Mouse (Mus musculus) layer of hippocampus, adult 8-10 months (tissue): ENCODE results near the gene Hoxb2. TPM values are rescaled to one million over a fixed set of nuclear protein-coding genes. Genes with fewer than 3 reads are reported as not detected.

Experiments used
- DNase-seq, 2 experiments: peaks; one replicate each; pipeline ENCODE4 v3.0.0; 2022; ENCODE audit warnings: low spot score in 2 of 2
- total RNA-seq, 4 experiments: library from RNA; stranded (reverse); gene quantifications; 2 replicates each; pipeline ENCODE4 v1.2.4; 2022

The Hoxb2 gene
- total RNA-seq, 4 experiments from 2014 or later, result not detected

DNA sequence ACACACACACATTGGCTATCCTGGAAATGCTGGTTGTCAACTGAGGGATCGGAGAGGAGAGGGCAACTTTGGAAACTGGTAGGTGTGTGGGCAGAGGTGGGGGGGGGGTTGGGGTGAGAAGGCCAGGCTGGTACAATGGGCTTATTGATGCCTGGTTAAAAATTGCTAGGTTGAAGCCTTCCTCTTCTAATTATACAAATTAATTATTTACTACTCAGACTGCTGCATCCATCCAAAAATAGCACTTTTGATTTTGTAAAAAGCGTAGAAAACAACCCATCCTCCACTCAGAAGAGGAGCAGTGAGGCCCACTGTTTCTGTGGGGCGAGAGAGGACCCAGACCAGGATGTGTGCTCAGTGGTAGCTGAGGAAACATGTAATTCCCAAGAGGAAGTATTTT is 15.3 kb upstream of the Hoxb2 start:
- DNase-seq, result no peak

DNA sequence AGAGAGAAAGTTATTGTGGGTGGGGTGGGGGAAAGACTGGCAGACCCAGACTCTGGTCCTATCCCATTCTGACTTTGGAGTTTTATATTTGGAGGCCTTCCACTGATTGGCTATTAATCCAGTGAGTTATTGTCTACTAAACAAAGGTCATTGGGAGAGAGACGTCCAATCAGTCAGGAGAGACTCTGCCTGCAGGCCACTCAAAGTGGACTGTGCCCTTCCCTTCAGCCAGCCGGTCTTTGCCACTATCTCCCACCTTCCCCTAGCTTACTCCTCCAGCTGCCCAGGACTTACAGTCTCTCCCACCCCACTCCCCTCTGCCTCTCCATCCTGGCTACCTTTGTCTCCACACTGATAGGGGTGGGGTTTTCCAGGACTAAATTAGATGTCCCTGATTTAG is 13.7 kb upstream of the Hoxb2 start:
- no peak for DNase-seq

DNA sequence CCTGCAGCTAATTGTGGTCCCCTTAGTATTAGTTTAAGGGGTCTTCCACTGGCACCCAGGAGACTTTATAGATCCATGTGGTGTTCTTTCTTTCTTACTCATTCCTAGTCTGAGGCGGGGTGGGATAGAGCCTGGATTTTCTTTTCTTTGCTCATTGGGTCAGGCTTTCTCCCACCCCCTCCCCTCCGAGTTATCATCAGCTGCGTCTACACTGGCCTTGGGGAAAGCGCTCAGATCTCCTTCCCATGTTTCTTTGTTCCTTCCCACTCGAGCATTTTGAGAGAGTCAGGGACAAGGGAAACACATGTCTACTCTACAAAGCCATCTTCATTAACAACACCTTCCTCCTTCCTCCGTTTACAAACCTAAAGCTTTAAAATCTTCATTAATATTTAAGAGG is 13.3 kb upstream of the Hoxb2 start:
- no peak for DNase-seq

DNA sequence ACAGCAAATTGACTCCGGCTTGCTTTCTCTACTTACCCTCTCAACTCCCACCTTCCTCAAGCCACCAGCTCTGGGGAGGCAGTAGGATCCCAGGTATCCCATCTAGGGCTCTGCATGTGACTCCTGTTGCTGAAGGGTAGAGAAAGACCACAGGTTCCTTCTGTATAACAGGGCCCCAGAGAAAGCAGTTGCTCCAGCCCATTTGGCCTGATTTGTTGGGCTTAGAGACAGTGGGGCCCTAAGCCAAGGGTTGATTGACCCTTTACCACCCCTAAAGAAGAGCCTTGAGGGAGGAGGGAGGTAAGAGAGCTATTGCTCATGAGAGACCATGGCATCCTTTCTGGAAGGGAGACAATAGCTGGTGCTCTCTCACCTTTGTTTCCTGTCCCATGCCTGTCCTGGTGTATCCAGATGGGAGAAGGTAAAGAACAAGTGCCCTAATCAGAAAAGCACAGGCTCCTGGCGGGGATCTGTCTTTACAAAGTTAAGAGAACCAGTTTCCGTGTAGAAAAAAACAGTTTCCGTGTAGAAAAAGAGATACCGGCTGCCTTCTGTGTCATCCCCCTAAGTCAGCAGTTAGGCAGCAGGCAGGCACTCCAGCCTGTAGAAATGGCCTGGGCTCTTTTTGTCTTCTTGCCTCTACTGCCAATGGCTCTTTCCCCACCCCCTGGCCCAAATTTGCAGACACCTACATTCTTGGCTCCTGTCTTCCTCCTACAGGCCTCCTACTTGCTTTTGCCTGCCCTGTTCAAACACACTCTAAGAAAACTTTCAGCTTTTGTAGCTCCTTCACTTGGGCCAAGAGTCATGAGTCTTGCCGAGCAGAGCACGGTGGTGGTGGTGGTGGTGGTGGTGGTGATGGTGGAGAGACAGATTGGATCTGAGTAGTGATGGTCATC is 11.1 kb upstream of the Hoxb2 start:
- DNase-seq, result no peak

DNA sequence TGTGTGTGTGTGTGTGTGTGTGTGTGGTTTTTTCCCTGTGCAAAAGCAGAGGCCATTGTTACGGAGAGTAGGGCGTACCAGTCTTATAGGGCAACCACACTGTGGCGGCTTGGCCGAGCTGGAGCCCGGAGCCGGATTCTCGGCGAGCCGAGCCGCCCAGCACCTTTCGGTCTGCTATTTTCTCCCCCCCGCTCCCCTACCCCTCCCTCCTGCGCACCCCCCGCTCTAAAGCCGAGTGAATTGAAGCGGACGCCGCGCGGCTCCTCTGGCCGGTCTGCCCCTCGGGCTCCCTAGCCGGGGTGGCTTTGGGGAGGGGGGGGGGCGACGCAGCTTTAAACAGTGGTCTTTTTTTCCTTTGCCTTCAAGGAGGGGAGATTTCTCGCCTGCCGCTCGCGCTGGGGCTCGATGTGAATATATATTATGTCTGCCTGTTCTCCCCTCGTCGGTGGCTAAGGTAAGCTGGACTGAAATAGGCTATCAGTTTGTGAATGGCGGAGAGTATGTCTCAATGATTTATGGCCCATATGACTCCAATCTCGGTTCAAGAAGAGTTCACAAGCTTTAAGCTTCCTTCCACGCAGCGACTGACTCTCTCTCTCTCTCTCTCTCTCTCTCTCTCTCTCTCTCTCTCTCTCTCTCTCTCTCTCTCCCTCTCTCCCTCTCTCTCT is 9.5 kb upstream of the Hoxb2 start:
- no peak for DNase-seq

DNA sequence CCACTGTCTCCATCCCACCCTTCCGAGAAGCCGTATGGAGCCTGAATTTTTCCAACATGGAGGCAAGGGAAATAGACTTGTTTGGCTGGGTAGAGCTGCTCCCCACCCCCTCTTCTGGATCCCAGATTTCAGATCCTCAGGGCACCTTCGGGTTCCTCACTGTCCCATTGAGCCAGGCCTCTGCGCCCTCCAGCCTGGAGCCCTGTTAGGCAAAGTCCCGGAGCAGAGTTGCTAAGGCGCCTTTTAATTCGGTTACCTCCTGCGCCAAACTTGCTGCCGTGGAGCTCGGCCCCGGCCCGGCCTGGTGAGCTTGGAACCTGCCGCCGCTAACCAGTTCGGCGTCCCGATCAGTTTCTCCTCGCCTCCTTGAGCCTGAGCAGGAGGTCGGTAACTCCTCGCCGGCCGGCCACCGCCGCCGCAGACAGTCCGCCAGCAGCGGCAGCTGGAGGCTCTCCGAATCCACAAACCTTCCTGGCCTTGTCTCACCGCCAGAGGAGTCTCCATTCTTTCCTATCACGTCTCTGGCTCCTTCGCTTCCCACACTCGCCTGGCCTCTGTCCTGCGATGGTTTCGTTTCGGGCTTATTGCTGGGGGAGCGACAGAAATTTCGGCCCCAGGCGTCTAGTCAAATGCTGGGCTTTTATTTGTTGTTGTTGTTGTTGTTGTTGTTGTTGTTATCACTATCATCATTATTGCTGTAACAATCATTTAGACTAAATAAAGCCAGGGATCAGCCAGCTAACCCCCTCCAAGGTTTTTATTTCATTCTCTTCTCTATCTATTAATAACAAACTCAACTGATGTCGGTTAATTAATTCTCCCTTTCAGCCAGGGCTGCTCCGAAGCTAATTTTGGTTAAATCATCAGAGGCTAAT is 8.4 kb upstream of the Hoxb2 start:
- DNase-seq, result no peak

DNA sequence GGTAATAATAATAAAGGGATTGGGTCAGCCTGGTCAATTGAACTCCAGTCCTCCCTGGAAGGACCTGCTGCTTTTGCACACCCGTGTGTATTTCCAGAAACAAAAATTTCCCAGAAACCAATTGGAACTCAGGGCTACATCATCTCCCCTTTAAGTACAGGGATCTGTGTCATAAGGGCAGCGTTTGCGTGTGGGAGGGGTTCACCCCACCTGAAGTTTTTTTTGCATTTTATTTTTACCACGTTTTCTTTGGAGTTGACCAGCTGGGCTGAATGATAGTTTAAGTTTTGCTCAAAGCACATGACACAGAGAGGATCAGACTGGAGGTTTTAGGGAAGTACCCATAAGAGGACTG is 7.8 kb upstream of the Hoxb2 start:
- DNase-seq, result no peak

DNA sequence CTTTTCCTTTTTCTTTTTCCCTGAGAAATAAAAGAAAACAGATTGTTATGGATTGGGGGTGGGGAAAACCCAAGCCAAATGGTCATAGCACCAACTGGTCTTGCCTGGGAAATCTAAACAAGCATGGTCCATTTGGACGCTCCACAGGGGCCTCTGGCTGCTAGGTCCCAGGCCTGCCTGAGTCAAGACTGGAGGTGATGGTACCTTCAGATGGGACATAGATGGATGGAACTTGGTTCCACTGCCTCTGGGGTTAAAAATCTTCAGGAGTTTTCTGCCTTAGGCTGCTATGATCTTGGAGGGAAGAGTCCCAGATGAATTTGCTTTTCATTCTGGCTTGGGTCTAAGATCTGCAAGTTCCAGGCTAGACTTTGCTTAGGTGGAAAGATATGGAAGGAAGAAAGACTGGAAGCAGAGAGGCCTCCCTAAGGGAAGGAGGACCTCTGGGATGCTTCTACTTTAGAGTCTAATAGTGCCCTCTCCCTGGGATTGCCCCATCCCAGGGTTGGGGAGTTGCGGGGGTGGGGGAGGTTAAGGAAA is 7.0 kb upstream of the Hoxb2 start:
- DNase-seq, result no peak

DNA sequence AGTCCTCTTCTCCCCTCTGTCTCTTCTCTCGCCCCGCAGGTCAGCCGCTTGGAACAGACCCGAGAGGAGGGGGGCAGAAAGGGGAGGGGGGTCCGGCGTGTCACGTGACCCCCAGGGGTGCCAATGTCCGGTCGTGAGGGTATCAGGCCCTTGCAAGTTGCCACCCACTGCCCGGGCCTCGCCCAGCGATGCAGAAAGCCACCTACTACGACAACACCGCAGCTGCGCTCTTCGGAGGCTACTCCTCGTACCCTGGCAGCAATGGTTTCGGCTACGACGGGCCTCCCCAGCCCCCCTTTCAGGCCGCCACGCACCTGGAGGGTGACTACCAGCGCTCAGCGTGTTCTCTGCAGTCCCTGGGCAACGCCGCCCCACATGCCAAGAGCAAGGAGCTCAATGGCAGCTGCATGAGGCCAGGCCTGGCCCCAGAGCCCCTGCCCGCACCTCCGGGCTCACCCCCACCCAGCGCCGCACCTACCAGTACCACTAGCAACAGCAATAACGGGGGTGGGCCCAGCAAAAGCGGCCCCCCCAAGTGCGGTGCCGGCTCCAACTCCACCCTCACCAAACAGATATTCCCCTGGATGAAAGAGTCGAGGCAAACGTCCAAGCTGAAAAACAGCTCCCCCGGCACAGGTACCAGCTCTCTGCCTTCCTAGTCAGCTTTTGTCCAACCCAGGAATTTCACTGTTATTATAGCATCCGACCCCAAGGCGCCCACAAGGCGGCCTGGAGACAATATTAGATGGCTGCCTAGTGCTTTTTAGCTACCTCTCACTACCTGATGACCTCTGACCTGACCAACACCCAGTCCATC is 6.1 kb upstream of the Hoxb2 start:
- DNase-seq, result no peak

DNA sequence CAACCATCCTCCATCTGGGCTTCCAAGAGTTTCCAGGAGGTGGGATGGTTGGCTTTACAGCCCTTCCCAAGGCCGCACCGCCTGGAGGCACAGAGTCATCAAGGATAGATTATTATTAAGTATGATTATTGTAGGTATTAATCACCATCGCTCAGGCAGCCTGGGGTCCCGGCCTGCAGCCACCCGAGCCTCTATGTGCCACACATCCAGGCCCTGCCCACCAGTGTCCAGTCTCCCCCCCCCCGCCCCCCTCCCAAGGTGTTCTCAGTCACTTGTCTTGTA is 5.5 kb upstream of the Hoxb2 start:
- DNase-seq, result no peak

DNA sequence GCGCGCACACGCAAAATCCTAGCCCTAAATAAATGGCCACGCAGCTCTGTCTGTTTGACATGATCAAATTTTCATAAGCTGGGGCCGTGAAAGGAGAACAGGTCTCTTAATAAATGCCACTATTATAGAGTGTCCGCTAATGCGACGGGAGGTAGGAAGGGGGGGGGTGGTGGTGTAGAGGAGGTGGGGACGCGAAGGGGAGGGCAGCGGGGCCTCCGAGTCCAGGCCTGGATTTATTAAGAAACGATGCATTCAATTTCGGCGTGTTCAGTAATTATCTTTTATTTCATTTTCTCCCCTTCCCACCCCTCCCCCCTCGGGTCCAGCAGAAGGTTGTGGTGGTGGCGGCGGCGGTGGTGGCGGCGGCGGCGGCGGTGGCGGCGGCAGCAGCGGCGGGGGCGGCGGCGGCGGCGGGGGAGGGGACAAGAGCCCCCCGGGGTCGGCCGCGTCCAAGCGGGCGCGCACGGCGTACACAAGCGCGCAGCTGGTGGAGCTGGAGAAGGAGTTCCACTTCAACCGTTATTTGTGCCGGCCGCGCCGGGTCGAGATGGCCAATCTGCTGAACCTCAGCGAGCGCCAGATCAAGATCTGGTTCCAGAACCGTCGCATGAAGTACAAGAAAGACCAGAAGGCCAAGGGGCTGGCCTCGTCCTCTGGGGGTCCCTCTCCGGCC is 5.0 kb upstream of the Hoxb2 start:
- DNase-seq, result no peak

DNA sequence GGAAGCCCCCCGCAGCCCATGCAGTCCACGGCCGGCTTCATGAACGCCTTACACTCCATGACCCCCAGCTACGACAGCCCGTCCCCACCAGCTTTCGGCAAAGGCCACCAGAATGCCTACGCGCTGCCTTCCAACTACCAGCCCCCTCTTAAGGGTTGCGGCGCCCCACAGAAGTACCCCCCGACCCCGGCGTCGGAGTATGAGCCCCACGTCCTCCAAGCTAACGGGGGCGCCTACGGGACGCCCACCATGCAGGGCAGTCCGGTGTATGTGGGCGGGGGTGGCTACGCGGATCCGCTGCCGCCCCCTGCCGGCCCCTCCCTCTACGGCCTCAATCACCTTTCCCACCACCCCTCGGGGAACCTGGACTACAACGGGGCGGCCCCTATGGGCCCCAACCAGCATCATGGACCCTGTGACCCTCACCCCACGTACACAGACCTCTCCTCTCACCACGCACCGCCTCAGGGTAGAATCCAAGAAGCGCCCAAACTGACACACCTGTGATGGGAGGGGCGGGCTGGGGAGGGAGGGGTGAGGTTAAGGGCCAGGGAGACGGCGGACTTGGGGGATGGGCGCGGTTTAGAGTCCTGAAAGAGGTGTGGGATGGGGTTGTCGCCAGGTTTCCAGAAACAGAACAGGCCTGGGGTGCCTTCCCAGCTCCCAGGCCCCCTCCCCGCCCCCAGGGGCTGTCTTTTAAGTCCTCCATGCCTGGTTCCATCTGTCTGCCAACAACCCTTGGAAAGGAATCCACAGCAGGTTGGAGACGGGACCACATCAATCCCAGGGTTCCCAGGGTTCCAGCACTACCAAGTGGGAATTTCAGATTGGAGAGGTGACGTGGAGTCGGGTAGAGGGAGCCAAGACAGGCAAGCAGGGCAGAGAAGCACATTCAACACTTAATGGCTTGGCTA is 4.2 kb upstream of the Hoxb2 start:
- DNase-seq, result no peak

DNA sequence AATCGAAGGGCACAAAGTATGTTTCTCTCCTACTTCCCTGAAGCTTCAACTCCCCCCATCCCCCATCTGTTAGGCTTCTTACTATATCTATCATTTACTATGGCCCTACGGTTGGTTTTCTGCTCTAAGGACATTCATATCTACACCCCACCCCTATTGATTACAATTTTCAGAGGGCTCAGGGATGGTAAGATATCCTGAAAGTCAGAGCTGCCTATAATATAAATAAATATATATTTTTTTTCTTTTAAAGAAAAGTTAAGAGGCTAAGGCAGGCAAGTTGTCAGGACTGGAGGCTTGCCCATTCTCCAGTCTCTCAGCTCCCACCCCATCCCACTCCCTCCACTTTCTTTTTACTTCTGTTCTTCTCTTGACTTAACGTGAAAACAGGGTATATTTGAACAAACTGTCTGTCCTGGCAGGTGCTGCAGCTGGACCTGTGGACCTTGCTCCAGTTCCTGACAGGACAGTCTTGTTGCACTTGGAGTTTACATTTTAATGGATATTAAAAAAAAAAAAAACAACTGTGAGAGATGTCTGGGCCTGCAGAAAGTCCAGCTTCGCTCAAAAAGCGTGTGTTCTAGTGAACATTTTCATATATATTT is 3.3 kb upstream of the Hoxb2 start:
- no peak for DNase-seq

DNA sequence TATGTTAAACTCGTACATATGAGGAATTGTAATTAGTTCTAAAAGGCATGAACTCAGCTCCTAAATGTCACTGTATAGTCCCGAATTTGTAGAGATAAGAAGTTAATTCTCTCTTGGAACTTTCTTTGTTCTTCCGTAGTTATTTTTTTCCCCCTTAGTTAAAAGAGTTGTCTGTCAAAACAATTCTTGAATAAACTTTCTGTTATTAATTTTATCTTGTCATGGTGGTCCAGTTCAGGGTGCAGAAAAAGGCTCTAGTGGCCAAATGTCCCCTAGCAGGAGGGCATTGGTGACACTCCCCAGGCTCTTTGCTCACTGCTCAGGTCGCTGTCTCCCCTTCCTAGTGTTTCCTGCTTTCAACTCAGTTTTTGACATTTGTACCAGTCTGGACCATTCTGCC is 2.6 kb upstream of the Hoxb2 start:
- no peak for DNase-seq

DNA sequence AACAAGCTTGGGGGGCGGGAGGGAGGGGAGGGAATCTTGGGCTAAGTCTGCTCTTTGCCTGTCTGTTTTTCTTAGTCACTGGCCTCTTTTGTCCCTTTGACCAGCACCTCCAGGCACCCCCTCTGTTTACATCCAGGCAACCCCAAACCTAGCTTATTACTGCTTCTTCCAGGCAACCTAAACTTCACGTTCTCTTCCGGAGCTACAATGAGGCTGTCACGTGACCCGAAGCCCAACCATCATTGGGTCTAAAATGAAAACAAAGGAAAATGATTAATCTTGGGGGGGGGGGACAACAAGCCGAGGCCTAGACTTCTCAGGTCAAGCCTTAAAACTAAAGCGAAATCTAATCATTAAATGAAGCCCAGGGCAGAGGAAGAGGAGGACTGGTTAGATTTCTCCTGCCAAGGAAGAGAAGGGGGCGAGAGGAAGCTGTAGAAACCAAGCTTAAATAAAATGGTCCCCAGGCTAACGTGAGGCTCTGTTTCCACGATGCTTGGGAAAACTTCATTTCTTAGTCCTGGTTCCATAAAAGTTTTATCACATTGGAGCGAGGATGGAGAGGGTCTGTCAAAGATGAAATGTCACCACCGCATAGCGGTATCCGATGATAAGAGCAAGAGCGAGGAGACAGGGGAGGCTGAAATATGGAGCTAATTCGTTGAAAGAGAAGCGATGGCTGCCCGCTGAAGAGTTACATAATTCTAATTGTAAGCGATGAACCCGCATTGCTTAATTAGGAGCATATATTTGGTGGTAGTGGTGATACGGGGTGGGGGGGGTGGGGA is 2.0 kb upstream of the Hoxb2 start:
- no peak for DNase-seq

DNA sequence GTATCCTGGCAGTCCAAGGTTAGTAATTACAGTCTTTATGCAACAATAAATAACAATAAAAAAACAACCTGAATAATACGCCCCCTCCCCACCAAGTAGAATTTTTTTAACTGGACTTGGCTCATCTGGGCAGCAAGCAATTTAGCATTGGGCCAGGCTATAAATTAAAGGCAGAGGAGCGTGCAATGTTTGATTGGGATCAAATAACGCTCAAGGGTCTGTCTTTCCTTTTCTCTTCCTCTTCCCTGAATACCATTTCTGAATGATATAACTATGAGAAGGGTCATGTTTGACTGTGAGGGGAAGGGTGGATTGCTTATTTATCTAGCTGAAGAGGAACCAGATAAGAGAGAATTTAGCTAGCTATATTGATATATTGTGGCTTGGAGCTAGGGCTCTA is 1.3 kb upstream of the Hoxb2 start:
- DNase-seq, result no peak

DNA sequence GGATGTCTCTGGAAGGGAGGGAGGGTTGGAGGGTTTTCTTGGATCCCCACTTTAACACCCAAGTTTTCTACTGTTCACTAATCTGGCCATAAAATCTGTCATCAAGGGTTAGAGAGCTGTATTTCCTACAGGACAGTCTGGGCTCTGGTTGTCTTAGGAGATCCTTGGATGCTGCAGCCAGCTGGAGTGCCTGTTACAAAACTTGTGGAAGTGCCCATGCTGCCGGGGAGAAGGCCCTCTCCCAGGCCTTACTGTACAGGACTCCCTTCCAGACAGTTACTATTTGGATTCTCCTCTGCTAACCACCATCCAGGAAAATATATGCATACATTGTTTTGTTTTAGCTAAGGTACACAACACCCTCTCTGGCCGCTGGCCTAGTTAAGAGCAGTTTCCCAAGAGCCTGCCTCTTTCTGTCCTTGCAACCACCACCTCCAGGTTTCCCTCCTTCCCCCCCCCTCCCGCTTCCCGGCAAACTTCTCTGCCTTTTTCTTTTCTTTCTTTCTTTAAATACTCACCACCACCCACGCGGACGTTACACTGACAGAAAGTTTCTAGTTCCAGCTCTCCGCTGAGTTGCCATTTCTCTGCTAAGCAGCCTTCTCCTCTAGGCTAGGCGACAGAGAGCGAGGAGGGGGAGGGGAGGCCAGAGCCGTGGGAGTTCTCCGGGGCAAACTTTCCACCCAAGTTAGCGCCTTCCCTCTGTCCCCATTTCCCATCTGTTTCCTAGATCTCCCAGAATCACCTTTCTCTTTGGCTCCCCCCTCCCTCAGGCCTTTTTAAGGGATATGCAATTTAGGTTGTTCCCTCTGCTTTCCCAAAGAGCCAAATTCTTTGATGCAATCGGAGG is 609 bp upstream of the Hoxb2 start:
- no peak for DNase-seq
